Mouse (Mus musculus) spleen, postnatal 4 days (tissue): ENCODE results near the gene Sun3.

ENCODE experiments used
- DNase-seq, 2 experiments: peaks; one replicate each; pipeline ENCODE4 v3.0.0; 2022; ENCODE audit warnings: low spot score in 2 of 2

The Sun3 gene

DNA sequence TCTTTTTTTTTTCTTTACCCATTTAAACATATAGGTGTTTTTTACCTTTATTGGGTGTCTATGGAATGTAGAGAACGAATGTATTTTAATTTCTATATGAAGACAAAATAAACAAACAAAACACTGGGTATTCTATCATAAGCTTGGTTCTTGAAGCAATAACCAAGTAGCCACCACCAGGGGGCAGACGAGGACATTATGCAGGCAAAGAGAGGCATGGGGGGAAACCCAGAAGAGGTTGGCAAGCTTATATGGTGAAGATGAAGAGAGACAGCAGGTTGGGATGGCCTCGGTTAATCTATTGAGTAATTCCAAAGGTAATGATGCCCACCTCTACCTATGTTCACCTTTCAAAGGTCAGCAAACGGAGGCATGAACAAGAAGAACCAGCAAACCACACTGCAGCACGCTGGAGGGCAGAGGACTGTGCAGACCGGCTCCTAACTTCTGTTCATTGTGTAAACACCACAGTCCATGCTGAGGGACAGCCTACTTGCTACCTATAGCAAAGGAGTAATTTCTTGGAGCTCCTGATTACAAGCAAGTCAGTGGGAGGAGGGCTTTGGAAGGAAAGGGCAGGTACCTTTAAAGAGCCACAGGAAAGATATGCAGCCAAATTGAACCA is 65.4 kb downstream of the Sun3 start:
- peak; percentile 62 to 87 for DNase-seq

DNA sequence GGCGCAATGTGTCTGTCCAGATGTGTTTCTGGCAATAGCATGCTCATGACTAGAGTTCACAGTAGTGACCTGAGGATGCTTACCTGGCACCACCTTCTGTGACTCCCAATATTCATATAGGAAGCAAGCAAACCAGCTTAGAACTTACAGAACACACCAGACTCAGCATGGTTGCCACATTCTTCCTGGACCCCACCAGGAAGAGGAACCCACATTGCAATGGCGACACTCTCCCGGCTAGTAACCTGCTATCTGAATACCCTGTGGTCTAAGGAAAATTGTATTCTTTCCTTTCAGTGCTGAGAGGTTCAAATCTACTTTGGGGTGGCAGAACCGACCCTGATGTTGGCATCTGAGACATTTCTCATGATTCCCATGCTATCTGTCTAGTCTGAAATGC is 70.6 kb downstream of the Sun3 start:
- no peak for DNase-seq

DNA sequence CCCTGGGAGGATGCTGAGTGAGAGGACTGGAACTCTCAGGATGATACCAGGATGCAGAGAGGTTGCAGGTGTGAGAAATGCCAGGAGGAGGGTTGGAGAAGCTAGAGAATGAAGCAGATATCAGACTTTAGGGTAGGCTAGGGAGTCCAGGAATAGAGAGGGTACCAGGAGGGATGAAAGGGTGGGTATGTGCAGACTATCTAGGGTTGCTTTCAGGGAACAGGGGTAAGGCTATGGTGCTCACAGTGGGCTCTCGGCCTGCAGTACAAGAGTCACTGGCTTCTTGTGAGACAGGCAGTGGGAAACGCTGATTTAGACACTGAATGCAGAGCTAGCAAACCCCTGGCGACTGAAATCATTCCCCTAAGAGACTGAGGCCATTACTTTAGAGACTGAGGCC is 75.6 kb downstream of the Sun3 start, which contains the start of gene Pkd1l1:
Gene Pkd1l1, minus strand, starts transcription at position 101 of the 400 bp plus-strand sequence.
- no peak for DNase-seq

DNA sequence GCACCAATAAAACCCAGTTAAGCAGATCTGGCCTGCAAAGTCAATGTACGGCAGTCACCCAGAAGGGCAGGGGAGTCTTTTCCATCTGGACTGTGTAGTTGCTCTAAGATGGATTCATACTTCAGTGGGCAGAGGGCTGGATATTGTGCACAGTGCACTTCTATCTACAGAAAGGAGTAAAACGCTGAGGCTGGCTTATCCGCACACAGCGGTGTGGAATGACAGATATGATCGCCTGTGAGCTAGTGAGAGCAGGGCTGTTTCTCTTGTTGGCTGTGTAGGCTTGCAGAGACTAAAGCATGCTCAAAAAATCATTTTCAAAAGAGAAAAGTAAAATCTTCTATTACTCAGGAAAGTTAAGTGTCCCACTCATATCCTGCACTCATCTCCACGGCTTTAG is 76.7 kb downstream of the Sun3 start:
- DNase-seq, result no peak

DNA sequence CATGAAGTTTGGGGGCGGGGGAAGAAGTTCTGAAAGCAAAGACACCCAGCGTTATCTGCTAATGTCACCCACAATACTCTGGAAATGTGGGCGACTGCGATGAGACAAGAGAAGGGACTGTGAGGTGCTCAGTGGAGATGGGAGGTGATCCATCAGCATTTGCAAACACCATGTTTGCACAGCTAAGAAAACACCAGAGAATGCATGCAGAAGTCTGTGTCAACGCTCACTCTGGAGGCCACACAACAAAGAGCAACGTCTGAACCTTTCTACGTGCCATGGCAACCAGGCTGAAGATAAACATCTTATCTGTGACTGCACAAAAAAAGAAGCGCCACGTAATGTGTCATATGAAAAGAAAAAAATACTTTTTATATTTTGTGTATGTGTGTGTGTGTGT is 78.3 kb downstream of the Sun3 start:
- no peak for DNase-seq

DNA sequence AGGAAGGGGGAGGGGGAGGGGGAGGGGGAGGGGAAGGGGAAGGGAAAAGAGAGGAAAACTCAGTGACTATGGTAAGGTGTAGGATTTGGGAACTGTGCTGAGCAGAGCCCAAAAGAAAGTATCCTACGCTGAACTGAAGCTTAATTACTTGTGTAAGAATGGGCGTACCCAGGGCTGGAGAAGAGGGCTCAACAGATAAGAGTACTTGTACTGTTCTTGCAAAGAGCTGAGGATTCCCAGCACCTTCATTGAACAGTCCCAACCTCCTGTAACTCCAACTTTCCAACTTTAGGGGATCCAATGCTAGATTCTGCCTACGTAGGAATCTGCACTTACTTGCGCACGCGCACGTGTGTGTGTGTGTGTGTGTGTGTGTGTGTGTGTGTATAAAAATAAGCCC is 80.7 kb downstream of the Sun3 start:
- DNase-seq, result no peak
